Mouse (Mus musculus): ENCODE measurements around the gene Spsb1. TPM values are rescaled to one million over a fixed set of nuclear protein-coding genes. Genes with fewer than 3 reads are reported as not detected.
A peak's percentile ranks its signal among the peaks of the same experiment; 100 is the strongest.

The Spsb1 gene
- polyA plus RNA-seq, 1 experiment from 2014 or later = 19.2 TPM

GRCm38 (mm10) chr4:149992670-149993032 is 37.8 kb upstream of the Spsb1 start:
- Histone ChIP-seq H3K4me3 (ENCODE audit: low read depth, low read length) (no peak overlapping the region), H3K4me1 (ENCODE audit: insufficient read depth, low read depth, low read length) (peaks cover 20% of the 10 kb centered on the region), H3K4me2 (replicated peaks; ENCODE audit: low read depth, low read length) (no peak overlapping the region), H3K9me3 (ENCODE audit: low read length) (no peaks in the 10 kb centered on the region), H3K27ac (ENCODE audit: low read length) (no peak overlapping the region), H3K9ac (replicated peaks; ENCODE audit: low read depth) (no peak overlapping the region), H3K36me3 (ENCODE audit: insufficient read depth, low read length) (0 out of 2 replicates have a peak, but pooled peaks cover 16% of the 10 kb centered on the region), H3K27me3 (replicated peaks; ENCODE audit: insufficient read depth, low read length) (no peaks in the 10 kb centered on the region)
- no peak for ATAC-seq
- TF ChIP-seq CTCF (IDR thresholded peaks at IDR 0.05) (no peak), EP300 (IDR thresholded peaks at IDR 0.05) (no peak)
- 77% methylated on average over 8 of the region's 8 CpGs for WGBS
- no peak for DNase-seq (ENCODE audit: low spot score)

- H3K36me3 ChIP-seq (ENCODE audit: insufficient read depth, low read length) = 0 out of 2 replicates have a peak, but pooled peaks cover 16% of the 10 kb centered on the region
- TF ChIP-seq CTCF (IDR thresholded peaks at IDR 0.05) (no peak), EP300 (IDR thresholded peaks at IDR 0.05) (no peak)
- no peak overlapping the region for H3K27ac ChIP-seq (ENCODE audit: low read length)
- H3K4me3 ChIP-seq (ENCODE audit: low read depth, low read length) = no peak overlapping the region
- H3K9ac ChIP-seq (replicated peaks; ENCODE audit: low read depth) = no peak overlapping the region
- ATAC-seq (no peak), DNase-seq (ENCODE audit: low spot score) (no peak)
- no peaks in the 10 kb centered on the region for H3K27me3 ChIP-seq (replicated peaks; ENCODE audit: insufficient read depth, low read length)
- no peak overlapping the region for H3K4me2 ChIP-seq (replicated peaks; ENCODE audit: low read depth, low read length)
- 82% methylated on average over 13 of the region's 13 CpGs for WGBS
- peaks cover 20% of the 10 kb centered on the region for H3K4me1 ChIP-seq (ENCODE audit: insufficient read depth, low read depth, low read length)
- H3K9me3 ChIP-seq (ENCODE audit: low read length) = no peaks in the 10 kb centered on the region
Measured at GRCm38 (mm10) chr4:149991755-149992669, 37.2 kb upstream of the Spsb1 start.

GRCm38 (mm10) chr4:149990954-149991633 is 36.3 kb upstream of the Spsb1 start:
- Histone ChIP-seq H3K27ac (ENCODE audit: low read length) (peak overlapping the region; percentile 59; the same call in 1 of the 2 replicates), H3K36me3 (ENCODE audit: insufficient read depth, low read length) (0 out of 2 replicates have a peak, but pooled peaks cover 16% of the 10 kb centered on the region), H3K4me2 (replicated peaks; ENCODE audit: low read depth, low read length) (no peak overlapping the region), H3K27me3 (replicated peaks; ENCODE audit: insufficient read depth, low read length) (no peaks in the 10 kb centered on the region), H3K9me3 (ENCODE audit: low read length) (no peaks in the 10 kb centered on the region), H3K4me3 (ENCODE audit: low read depth, low read length) (no peak overlapping the region), H3K9ac (replicated peaks; ENCODE audit: low read depth) (no peak overlapping the region), H3K4me1 (ENCODE audit: insufficient read depth, low read depth, low read length) (peaks cover 12% of the 10 kb centered on the region; the same call in 1 of the 2 replicates)
- ATAC-seq = no peak
- no peak for TF ChIP-seq CTCF (IDR thresholded peaks at IDR 0.05)
- no peak for TF ChIP-seq EP300 (IDR thresholded peaks at IDR 0.05)
- 28% methylated on average over 9 of the region's 9 CpGs for WGBS
- no peak for DNase-seq (ENCODE audit: low spot score)

- 0 out of 2 replicates have a peak, but pooled peaks have one; percentile 8 for ATAC-seq
- Histone ChIP-seq H3K4me2 (replicated peaks; ENCODE audit: low read depth, low read length) (no peak overlapping the region; the same call in 1 of the 2 replicates), H3K27ac (ENCODE audit: low read length) (peak overlapping the region; percentile 59), H3K4me1 (ENCODE audit: insufficient read depth, low read depth, low read length) (peaks cover 12% of the 10 kb centered on the region; the same call in 1 of the 2 replicates), H3K9ac (replicated peaks; ENCODE audit: low read depth) (no peak overlapping the region), H3K27me3 (replicated peaks; ENCODE audit: insufficient read depth, low read length) (no peaks in the 10 kb centered on the region), H3K9me3 (ENCODE audit: low read length) (no peaks in the 10 kb centered on the region), H3K36me3 (ENCODE audit: insufficient read depth, low read length) (0 out of 2 replicates have a peak, but pooled peaks cover 13% of the 10 kb centered on the region), H3K4me3 (ENCODE audit: low read depth, low read length) (no peak overlapping the region)
- TF ChIP-seq CTCF (IDR thresholded peaks at IDR 0.05) (no peak), EP300 (IDR thresholded peaks at IDR 0.05) (no peak)
- 29% methylated on average over 8 of the region's 8 CpGs for WGBS
- peak; percentile 43 for DNase-seq (ENCODE audit: low spot score)
Measured at GRCm38 (mm10) chr4:149990212-149990953, 35.5 kb upstream of the Spsb1 start.

GRCm38 (mm10) chr4:149988931-149989556 is 34.2 kb upstream of the Spsb1 start:
- WGBS = 3% methylated on average over 20 of the region's 21 CpGs
- DNase-seq (ENCODE audit: low spot score) = peak; percentile 97
- TF ChIP-seq CTCF (IDR thresholded peaks at IDR 0.05) (no peak), EP300 (IDR thresholded peaks at IDR 0.05) (peak; percentile 84)
- H3K27ac ChIP-seq (ENCODE audit: low read length) = peak overlapping the region; percentile 69
- H3K27me3 ChIP-seq (replicated peaks; ENCODE audit: insufficient read depth, low read length) = no peaks in the 10 kb centered on the region
- H3K9me3 ChIP-seq (ENCODE audit: low read length) = no peaks in the 10 kb centered on the region
- H3K36me3 ChIP-seq (ENCODE audit: insufficient read depth, low read length) = peaks cover 11% of the 10 kb centered on the region; the same call in 1 of the 2 replicates
- H3K9ac ChIP-seq (replicated peaks; ENCODE audit: low read depth) = no peak overlapping the region
- peaks cover 12% of the 10 kb centered on the region; the same call in 1 of the 2 replicates for H3K4me1 ChIP-seq (ENCODE audit: insufficient read depth, low read depth, low read length)
- no peak overlapping the region for H3K4me3 ChIP-seq (ENCODE audit: low read depth, low read length)
- H3K4me2 ChIP-seq (replicated peaks; ENCODE audit: low read depth, low read length) = peak overlapping the region; percentile 44
- peak; percentile 96 for ATAC-seq

All from lung, postnatal 0 days (tissue).